Mouse (Mus musculus) heart, adult 18-20 months (tissue): ENCODE measurements around the gene Ccdc188. TPM values are rescaled to one million over a fixed set of nuclear protein-coding genes. Genes with fewer than 3 reads are reported as not detected.
A peak's percentile ranks its signal among the peaks of the same experiment; 100 is the strongest.

Source experiments
- DNase-seq, 2 experiments: peaks; one replicate each; pipeline ENCODE4 v3.0.0; 2021 to 2022; ENCODE audit warnings: mixed read lengths in 1 of 2
- total RNA-seq, 2 experiments: library from RNA; stranded (reverse); gene quantifications; 2 replicates each; pipeline ENCODE4 v1.2.3; 2021

Ccdc188 gene
- total RNA-seq, 2 experiments from 2014 or later, result not detected

GRCm38 (mm10) chr16:18235389-18236065 lies 17.8 kb downstream of the Ccdc188 start:
- peak; percentile 76 to 84 for DNase-seq

DNA sequence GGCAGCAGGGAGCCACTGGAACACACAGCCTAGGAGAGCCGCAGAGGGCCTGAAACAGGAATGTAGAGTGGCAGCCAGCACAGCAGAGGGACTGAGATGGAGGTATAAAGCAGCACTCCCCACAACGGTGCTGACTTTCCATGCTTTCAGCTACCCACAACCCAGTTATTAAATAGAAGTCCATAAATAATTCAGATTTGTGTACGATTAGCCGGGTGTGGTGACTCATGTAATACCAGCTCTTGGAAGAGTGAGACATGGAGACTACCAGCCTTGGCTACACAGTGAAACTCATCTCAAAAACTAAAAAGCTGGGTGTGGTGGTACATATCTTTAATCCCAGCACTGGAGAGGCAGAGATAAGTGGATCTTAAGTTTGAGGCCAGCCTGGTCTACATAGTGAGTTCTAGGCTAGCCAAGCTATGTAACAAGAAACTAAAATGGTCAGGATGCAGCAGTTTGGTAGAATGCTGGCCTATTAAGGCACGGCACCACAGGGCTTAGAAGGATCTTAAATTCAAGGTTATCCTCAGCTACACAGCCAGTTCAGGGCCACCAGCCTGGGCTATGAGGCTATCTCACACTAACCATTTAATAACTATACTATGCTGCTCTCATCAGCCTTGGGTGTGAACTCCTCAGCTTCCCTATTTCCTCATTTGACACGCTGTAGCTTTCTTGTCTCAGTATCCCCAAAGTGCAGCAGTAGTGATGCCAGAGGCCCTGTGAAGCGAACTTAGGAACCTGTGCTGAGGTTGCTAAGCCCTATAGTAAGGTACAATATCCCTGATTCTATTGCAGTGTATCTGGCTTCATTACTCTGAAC lies 19.2 kb downstream of the Ccdc188 start:
- no peak for DNase-seq

GRCm38 (mm10) chr16:18241581-18241980 lies 23.9 kb downstream of the Ccdc188 start:
- DNase-seq, result no peak

DNA sequence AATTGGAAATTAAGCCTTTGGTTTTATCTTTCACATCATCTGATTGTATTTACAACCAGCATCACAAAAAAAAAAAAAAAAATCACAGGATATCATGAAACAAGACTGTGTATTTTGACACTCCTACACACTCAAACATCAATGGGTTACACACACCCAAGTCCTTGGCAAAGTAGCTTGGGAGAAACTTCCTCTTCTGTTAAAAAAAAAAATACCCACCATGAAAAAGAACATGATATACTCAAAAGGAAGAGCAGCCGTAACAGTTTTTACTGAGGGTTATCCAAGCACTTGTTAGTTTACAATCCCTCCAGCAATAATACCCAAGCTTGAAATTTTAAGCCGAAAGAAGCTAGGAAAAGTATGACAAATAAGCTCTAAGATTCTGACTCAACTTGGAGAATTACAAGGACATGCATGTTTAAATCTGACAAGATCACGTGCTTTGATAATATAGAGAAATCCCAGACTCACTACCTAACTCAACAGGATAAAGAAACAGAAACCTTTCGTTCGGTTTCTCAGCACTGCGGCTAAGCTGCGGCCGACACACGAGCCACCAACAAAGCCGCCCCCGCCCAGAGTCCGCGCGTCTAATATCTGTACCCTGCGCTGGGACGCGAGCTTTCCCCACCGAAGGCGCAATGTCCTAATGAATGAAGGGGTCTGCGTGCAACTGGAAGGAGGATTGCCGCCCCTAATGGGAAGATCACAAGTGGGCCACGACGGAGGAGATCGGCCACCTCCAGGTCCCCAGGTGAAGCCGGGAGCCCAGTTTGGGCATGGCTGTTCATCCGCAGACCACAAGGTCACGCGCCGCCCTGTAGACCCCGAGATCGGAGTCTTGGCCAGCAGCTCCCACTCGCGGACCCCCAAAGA lies 30.1 kb downstream of the Ccdc188 start:
- no peak for DNase-seq

DNA sequence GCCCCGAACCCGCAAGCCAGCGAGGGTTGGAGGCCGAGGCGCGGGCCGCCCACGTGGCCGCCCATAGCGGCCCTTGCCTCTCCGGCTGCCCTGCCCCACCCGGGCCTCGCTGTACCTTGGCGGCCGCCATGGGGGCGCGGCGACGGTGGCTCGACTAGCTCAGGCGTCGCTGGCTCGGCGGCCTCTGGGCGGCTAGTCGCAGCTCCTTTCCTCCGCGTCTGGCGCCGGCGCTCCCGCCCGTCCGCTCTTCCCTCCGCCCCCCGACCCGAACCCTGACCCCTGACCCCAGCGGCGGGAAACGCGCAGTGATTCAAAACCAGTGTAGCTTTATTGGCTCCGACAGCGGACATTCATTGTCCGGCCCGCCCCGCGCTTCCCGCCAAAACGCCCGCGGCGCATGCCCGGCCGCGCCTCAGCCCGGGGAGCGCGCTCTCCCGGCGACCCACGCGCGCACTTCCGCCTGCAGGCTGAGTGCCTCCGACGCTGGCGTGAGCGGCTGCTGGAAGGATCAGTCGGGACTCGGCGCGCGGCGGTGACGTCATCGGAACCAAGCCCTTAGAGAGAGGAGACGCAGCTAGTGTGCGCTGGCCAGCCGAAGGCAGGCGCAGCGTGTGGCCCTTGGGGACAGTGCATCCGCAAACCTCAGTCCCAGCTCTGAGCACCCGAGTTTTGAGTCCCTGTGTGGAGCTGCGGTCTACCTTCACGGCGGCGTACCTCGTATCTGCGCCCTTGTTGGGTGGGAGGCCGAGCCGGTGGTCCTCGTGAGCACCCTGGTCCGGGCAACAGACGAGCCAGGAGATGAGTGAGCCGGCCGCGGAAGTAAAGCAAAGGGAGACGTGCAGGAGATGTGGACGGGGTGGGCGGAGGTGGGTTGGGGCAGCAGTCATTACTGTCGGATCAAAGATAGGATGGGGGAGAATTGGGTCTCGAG lies 31.0 kb downstream of the Ccdc188 start, which contains the start of the genes Trmt2a and Ranbp1:
Gene Trmt2a, plus strand, starts transcription at position 247 of the 931 bp plus-strand sequence.
Gene Ranbp1, minus strand, starts transcription at position 300 of the 931 bp plus-strand sequence.
- peak; percentile 99 for DNase-seq

DNA sequence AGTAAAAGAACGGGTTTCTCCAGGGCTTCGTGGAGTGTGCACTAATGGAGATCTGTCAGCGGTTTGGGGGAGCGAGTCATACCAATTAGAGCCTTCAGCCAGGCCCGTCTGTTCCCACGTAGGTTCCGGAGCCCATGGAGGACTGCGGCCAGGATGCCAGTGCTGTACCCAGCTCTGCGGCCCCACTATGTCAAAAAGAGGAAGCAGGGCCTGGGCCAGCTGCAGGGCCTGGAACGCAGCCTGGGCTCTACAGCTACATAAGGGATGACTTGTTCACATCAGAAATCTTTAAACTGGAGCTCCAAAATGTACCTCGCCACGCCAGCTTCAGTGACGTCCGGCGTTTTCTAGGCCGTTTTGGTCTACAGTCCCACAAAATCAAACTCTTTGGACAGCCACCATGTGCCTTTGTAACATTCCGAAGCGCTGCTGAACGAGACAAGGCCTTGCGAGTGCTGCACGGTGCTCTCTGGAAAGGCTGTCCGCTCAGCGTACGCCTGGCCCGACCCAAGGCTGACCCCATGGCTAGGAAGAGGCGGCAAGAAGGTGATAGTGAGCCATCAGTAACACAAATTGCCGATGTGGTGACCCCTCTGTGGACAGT lies 31.8 kb downstream of the Ccdc188 start:
- DNase-seq, result peak in 1 of 2 experiments; percentile 70

DNA sequence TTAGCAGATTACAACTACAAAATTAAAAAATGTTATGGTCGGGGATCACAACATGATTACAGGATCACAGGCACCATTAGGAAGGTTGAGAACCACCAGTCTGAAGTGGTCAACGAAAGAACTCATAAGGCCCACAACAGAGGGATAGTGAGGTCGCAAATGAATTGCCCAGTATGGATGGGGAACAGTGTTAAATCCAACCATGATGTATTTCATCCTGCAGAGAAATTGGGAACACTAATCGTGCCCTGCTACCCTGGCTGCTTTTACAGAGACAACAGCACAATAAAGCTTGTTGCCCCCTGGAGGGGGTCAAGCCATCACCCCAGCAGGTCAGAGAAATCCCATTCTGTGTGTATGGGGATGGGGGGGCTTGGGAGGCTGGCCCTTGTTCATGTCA lies 32.6 kb downstream of the Ccdc188 start:
- no peak for DNase-seq

GRCm38 (mm10) chr16:18250828-18251790 lies 33.4 kb downstream of the Ccdc188 start:
- DNase-seq, result no peak

GRCm38 (mm10) chr16:18252736-18253135 lies 35.1 kb downstream of the Ccdc188 start:
- no peak for DNase-seq

DNA sequence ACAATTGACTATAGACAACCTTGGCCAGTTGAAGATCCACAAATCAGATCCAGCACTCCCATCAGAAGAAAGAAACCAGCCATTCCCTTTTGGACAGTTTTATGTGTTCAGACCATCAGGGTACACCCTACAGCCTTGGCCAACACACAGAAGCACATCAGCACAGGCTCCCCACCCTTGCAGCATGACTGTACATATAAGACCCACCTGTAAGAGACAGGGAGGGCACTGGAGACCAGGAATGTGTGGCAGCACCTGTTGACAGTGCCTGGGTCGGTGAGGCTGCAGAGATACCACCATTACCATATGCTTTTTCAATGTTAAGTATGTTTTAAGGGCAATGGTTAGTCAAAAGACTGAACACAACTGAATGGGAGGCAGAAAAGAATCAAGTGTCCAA lies 36.2 kb downstream of the Ccdc188 start:
- no peak for DNase-seq

GRCm38 (mm10) chr16:18258221-18258620 lies 40.5 kb downstream of the Ccdc188 start, which contains the start of gene Gm49776:
Gene Gm49776 (minus strand): TSS chr16:18258321.
- DNase-seq, result no peak

DNA sequence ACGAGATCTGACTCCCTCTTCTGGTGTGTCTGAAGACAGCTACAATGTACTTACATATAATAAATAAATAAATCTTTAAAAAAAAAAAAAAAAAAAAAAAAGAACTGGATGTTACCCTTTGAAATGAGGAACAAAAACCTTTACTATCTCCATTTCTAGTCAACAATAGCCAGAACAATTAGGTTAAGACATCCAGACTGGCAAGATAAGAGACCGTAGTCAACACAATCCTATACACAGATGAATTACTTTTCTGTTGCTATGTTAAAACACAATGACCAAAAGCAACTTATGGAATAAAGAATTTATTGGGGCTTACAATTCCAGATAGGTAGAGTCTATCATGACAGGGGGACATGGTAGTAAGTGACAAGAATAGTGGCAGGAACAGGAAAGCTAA lies 47.3 kb downstream of the Ccdc188 start:
- DNase-seq, result no peak

- no peak for DNase-seq
Observed at GRCm38 (mm10) chr16:18268182-18268581, 50.5 kb downstream of the Ccdc188 start.

Other genes with a start within 250 kb of the Ccdc188 start
- not detected for gene Vpreb2, start 237.5 kb upstream of the Ccdc188 start, total RNA-seq
- gene Dgcr6, start 165.0 kb upstream of the Ccdc188 start, total RNA-seq, result 10 to 100 TPM; 41.8 to 42.0 TPM
- 10 to 100 TPM; 12.3 to 17.9 TPM for gene Prodh, start 127.7 kb upstream of the Ccdc188 start, total RNA-seq
- 1 to 10 TPM; 3.6 to 5.5 TPM for gene Rtn4r, start 90.2 kb upstream of the Ccdc188 start, total RNA-seq
- gene Zdhhc8, start 17.3 kb downstream of the Ccdc188 start, total RNA-seq, result 10 to 100 TPM; 18.1 to 25.1 TPM
- 10 to 100 TPM; 13.8 to 16.7 TPM for gene Trmt2a, start 30.8 kb downstream of the Ccdc188 start, total RNA-seq
- gene Ranbp1, start 30.9 kb downstream of the Ccdc188 start, total RNA-seq, result 10 to 100 TPM; 36.3 to 42.5 TPM
- gene Gm49776, start 40.4 kb downstream of the Ccdc188 start, total RNA-seq, result not detected
- gene Dgcr8, start 71.4 kb downstream of the Ccdc188 start, total RNA-seq, result 10 to 100 TPM; 10.9 to 12.4 TPM
- gene Tango2, start 130.2 kb downstream of the Ccdc188 start, total RNA-seq, result 100 to 1,000 TPM; 170 to 176 TPM
- gene Arvcf, start 130.3 kb downstream of the Ccdc188 start, total RNA-seq, result 10 to 100 TPM; 13.1 to 15.1 TPM
- 10 to 100 TPM; 42.9 to 44.4 TPM for gene Txnrd2, start 208.5 kb downstream of the Ccdc188 start, total RNA-seq
- 100 to 1,000 TPM; 123 to 141 TPM for gene Comt, start 209.0 kb downstream of the Ccdc188 start, total RNA-seq